Mouse (Mus musculus): ENCODE measurements around the gene Napepld.

DNA sequence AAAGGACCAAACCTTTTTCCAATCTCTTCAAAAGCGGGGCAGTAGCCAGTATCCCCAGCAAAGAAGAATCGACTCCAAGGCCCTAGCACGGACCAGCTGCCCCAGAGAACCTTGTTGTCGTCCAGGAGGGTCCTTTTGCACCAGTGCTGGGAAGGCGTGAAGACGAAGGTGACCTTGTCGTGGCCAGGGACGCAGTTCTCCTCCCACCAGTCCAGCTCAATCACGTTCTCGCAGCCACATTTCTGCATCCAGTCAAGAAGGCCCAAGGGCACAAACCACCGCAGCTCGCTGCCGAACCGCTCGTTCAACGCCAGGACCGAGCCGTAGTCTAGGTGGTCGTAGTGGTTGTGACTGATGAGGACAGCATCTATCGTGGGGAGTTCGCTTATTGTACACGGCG, 25.7 kb downstream of the Napepld start:
- TF ChIP-seq CTCF (IDR thresholded peaks at IDR 0.05; ENCODE audit: control insufficient read depth, insufficient read depth, insufficient read length) (no peak), CEBPB (IDR thresholded peaks at IDR 0.05; ENCODE audit: low read depth) (no peak), USF1 (IDR thresholded peaks at IDR 0.05; ENCODE audit: low read depth) (no peak)

Measured in C2C12 (cell line).